Mouse (Mus musculus) spleen, adult 2 months (tissue): ENCODE measurements around the gene 1700012B07Rik.

ENCODE experiments used
- CTCF ChIP-seq: fragments of 200-500 bp; IDR thresholded peaks from 2 replicates; pipeline ENCODE4 v1.5.1; 2011; ENCODE audit warnings: mild to moderate bottlenecking, inconsistent platforms; ENCODE audit not compliant: insufficient read depth, insufficient read length, insufficient replicate concordance; ENCODE audit errors: extremely low read depth
- POLR2A ChIP-seq: fragments of 200-500 bp; IDR thresholded peaks from 2 replicates; pipeline ENCODE4 v1.6.1; 2011; ENCODE audit warnings: low read depth, low read length, inconsistent platforms

DNA sequence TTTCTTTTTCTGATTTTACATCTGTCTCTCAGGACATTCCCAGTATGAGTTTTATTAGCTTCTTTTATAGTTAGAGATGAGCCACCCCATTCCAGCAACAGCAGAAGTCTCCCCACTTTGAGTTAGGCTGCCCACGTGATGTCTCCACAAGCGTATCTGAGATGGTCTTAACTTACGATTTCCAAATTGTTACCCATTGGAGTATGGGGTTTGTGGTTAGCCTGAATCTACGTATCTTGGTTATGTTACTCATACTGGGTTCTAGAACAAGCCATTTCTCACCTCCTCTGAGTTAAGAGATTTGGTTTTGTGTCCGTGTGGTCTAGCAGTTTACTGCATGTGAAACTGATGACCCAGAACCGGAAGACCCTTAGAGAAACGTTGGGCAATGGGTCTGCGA is 37.6 kb downstream of the 1700012B07Rik start:
- no peak for TF ChIP-seq CTCF
- no peak for TF ChIP-seq POLR2A
